Mouse (Mus musculus) frontal cortex, adult 2 months (tissue): ENCODE results near the gene Nme4. TPM values are rescaled to one million over a fixed set of nuclear protein-coding genes. Genes with fewer than 3 reads are reported as not detected.

Source experiments
- DNase-seq, 2 experiments: peaks; one replicate each; pipeline ENCODE4 v3.0.0; 2022; ENCODE audit warnings: low spot score in 1 of 2; ENCODE audit errors: extremely low spot score in 1 of 2
- polyA plus RNA-seq: library from polyadenylated mRNA; depleted of rRNA; stranded (reverse); fragments of >200 nt; gene quantifications from 2 replicates; pipeline ENCODE4 v1.2.3, GENCODE M21; 2012; rRNA removed

Gene Nme4
- polyA plus RNA-seq, 1 experiment, result 10.1 TPM

- DNase-seq, result no peak
These were observed 27.2 kb downstream of the Nme4 start for GRCm38 (mm10) chr17:26068024-26068830.

GRCm38 (mm10) chr17:26066488-26067020 lies 28.8 kb downstream of the Nme4 start:
- DNase-seq, result no peak

DNA sequence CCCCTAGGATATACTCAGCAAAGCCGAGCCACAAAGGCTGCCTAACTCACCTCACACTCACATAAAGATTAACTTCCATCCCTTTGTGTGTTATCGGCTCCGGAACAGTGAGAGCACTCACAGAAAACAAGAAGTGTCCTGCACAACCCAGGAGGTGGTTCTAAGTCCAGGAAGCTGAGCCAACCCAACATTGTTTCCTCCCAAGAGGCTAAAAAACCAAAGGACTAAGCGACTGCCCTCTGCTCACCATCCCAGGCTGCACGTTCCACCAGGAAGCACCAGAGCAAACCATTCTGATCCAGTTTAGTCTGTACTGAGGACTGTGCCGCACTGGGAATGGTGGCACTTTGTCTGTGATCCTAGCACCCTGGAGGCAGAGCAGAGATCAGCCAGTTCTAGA lies 30.5 kb downstream of the Nme4 start:
- DNase-seq, result no peak

GRCm38 (mm10) chr17:26057787-26058567 lies 37.4 kb downstream of the Nme4 start:
- DNase-seq, result no peak

- peak in 1 of 2 experiments; percentile 64 for DNase-seq
These were observed 38.1 kb downstream of the Nme4 start for GRCm38 (mm10) chr17:26057278-26057677.

DNA sequence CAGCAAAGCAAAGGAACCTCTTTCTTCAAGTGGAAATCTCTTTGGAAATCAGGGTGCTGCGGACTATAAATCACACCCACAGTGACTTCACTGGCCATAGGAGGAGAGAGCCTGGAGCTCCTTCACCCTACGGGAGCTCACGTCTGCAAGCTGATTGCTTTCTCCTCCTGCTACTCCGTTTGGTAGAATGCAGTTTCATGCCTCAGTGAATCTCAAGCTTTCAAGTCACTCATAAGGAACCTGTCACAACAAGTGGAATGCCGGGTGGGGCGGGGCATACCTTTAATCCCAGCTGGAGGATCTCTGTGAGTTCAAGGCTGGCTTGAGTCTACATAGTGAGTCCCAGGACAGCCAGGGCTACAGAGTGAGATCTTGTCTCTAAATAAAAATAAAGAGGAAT lies 40.2 kb downstream of the Nme4 start:
- no peak for DNase-seq

DNA sequence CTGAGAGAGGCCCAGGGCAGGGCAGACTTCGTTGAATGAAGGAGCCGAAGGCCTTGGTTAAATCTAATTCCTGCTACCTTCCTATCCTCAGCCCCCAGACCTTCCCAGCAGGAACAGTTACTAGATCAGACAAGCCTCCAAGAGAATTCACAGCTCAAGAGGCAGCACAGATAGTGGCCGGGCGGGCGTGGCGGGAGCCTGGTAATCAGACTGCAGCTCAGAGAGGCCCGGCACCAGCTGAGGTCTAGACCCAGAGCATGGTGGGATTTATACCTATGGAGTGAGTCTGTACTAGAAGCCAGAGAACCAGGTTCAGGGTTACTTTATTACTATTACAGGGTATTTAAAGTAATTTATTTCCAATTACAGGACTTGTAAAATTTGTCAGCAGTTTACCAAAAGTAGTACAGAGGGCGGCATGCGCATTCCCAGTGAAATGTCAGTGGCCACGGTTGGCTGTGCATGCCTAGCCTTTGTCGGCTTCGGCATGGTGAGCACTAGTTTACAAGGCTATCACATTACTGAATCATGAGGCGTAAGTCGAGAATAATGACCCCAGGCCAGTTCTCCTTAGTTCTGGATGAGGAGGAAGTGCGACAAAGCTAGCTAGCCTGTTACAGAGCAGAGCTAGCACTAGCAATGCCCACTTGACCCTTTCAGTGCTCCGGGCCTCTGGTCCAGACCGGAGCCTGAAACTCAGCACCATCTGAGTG lies 41.1 kb downstream of the Nme4 start:
- no peak for DNase-seq

GRCm38 (mm10) chr17:26052706-26053105 lies 42.7 kb downstream of the Nme4 start:
- DNase-seq, result no peak

- DNase-seq, result no peak
These were observed 43.3 kb downstream of the Nme4 start for GRCm38 (mm10) chr17:26052074-26052473.

- DNase-seq, result no peak
These were observed 47.3 kb downstream of the Nme4 start for GRCm38 (mm10) chr17:26048118-26048517.

GRCm38 (mm10) chr17:26046253-26046997 lies 49.0 kb downstream of the Nme4 start:
- DNase-seq, result no peak

DNA sequence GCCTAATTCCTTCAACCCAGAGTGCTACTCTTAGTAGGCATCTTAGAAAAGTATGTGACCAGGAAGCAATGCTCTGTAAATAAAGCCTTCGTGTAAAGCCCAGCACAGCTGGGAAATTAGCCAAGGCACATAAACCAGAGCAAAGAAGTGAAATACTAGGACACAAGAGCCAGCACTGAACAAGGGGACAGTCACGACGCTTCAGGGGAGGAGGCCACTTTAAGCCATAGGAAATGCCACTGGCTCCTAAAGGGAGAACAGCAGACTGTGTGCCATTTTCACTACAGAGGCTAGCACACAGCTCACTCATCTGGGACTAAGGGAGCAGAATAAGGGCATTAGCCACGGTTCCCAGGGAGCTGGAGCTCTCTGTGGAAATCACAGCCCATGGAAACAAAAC lies 50.1 kb downstream of the Nme4 start:
- no peak for DNase-seq

GRCm38 (mm10) chr17:26043249-26043636 lies 52.2 kb downstream of the Nme4 start:
- DNase-seq, result peak; percentile 46 to 83

DNA sequence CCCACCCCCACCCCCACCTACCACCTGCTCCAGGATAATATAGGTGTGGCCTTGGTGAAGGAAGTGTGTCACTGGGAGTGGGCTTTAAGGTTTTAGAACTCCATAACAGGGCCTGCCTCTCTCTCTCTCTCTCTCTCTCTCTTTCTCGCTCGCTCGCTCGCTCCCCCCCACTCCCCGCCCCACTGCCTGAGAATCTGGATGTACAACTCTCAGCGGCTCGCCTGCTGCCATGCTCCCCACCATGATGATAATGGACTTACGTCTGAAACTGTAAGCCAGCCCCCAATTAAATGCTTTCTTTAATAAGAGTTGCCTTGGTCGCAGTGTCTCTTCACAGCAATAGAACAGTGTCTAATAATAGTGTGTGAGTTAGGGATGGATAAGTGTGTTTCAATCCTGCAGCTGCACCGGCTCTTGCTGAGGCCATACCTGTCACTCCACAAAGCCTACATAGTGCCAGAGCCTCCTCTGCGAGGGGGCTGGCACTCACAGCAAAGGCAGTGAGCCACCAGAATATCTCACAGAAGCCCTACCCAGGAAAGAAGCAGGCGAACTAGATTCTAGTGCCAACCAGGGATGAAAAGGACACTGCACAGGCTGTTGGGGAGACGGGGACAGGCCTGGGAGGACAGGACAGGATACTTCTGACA lies 52.7 kb downstream of the Nme4 start:
- peak in 1 of 2 experiments; percentile 47 for DNase-seq

Other genes starting within 250 kb of the Nme4 start
- 33.6 and 39.7 TPM in 2 replicates for gene Wdr90, start 234.1 kb downstream of the Nme4 start, polyA plus RNA-seq
- gene Mcrip2, start 226.8 kb downstream of the Nme4 start, polyA plus RNA-seq, result 28.8 and 34.5 TPM in 2 replicates
- 74.9 and 79.9 TPM in 2 replicates for gene Mettl26, start 220.5 kb downstream of the Nme4 start, polyA plus RNA-seq
- gene Wfikkn1, start 214.7 kb downstream of the Nme4 start, polyA plus RNA-seq, result 0.61 and 0.64 TPM in 2 replicates
- gene Rab40c, start 175.9 kb downstream of the Nme4 start, polyA plus RNA-seq, result 63.6 and 75.2 TPM in 2 replicates
- gene Pigq, start 150.7 kb downstream of the Nme4 start, polyA plus RNA-seq, result 141 and 146 TPM in 2 replicates
- gene Nhlrc4, start 150.6 kb downstream of the Nme4 start, polyA plus RNA-seq, result 0.30 and 1.0 TPM in 2 replicates
- 0.40 and 0.54 TPM in 2 replicates for gene A930017K11Rik, start 143.0 kb downstream of the Nme4 start, polyA plus RNA-seq
- gene Capn15, start 109.8 kb downstream of the Nme4 start, polyA plus RNA-seq, result 48.5 and 52.9 TPM in 2 replicates
- gene Rab11fip3, start 26.0 kb downstream of the Nme4 start, polyA plus RNA-seq, result 98.1 and 98.7 TPM in 2 replicates
- 39.6 and 41.5 TPM in 2 replicates for gene Decr2, start 5.3 kb downstream of the Nme4 start, polyA plus RNA-seq
- 29.7 and 31.4 TPM in 2 replicates for gene Tmem8, start 17.7 kb upstream of the Nme4 start, polyA plus RNA-seq
- 88.4 and 95.4 TPM in 2 replicates for gene Mrpl28, start 27.9 kb upstream of the Nme4 start, polyA plus RNA-seq
- 16.9 and 20.5 TPM in 2 replicates for gene Axin1, start 43.1 kb upstream of the Nme4 start, polyA plus RNA-seq
- 0.17 and 0.28 TPM in 2 replicates for gene Pdia2, start 103.5 kb upstream of the Nme4 start, polyA plus RNA-seq
- 87.1 and 90.1 TPM in 2 replicates for gene Rgs11, start 107.3 kb upstream of the Nme4 start, polyA plus RNA-seq
- gene Arhgdig, start 112.2 kb upstream of the Nme4 start, polyA plus RNA-seq, result 132 and 140 TPM in 2 replicates
- 20.2 and 21.4 TPM in 2 replicates for gene Fam234a, start 148.6 kb upstream of the Nme4 start, polyA plus RNA-seq
- 72.2 and 81.6 TPM in 2 replicates for gene Luc7l, start 157.3 kb upstream of the Nme4 start, polyA plus RNA-seq